Mouse (Mus musculus) mouse trophoblast stem cell (cell line): ENCODE data around the gene Gfod1.

ENCODE experiments used
- in situ Hi-C, 2 experiments: fragments of 300-500 bp; cut with MseI, MboI; formaldehyde crosslinking; loops; 2 replicates in 1 of 2; 3 replicates in 1 of 2; pipeline ENCODE4 v1.15.1; 2025

Gene Gfod1

GRCm38 (mm10) chr13:43171020-43171710 lies 132.8 kb downstream of the Gfod1 start, which contains the start of gene Tbc1d7:
TSS of gene Tbc1d7 (minus strand) at chr13:43171501.
- in situ Hi-C loops = loop anchor here in 1 of 2 experiments (10.0 kb wide), 1 partner anchor 154 kb away; no protein-coding TSS in a partner anchor

- in situ Hi-C loops = no loop called here
Measured at GRCm38 (mm10) chr13:43167721-43168120, 136.3 kb downstream of the Gfod1 start.

- in situ Hi-C loops = no loop called here
Measured at GRCm38 (mm10) chr13:43159429-43159828, 144.5 kb downstream of the Gfod1 start.

GRCm38 (mm10) chr13:43158281-43158680 lies 145.7 kb downstream of the Gfod1 start:
- in situ Hi-C loops = no loop called here

- in situ Hi-C loops = no loop called here
Measured at GRCm38 (mm10) chr13:43157370-43157769, 146.6 kb downstream of the Gfod1 start.

GRCm38 (mm10) chr13:43152005-43152520 lies 151.9 kb downstream of the Gfod1 start:
- in situ Hi-C loops = no loop called here

GRCm38 (mm10) chr13:43149661-43150060 lies 154.3 kb downstream of the Gfod1 start:
- in situ Hi-C loops = no loop called here

GRCm38 (mm10) chr13:43148692-43149091 lies 155.3 kb downstream of the Gfod1 start:
- in situ Hi-C loops = no loop called here

- in situ Hi-C loops = no loop called here
Measured at GRCm38 (mm10) chr13:43146515-43147258, 157.3 kb downstream of the Gfod1 start.
